Mouse (Mus musculus): ENCODE results near the gene Serpina7.

Gene Serpina7

GRCm38 (mm10) chrX:139085077-139085476, at the start of gene Serpina7:
Gene Serpina7 (minus strand): TSS chrX:139085236.
- DNase-seq: no peak

GRCm38 (mm10) chrX:139134031-139134430, 49.0 kb upstream of the Serpina7 start:
- no peak for DNase-seq

DNA sequence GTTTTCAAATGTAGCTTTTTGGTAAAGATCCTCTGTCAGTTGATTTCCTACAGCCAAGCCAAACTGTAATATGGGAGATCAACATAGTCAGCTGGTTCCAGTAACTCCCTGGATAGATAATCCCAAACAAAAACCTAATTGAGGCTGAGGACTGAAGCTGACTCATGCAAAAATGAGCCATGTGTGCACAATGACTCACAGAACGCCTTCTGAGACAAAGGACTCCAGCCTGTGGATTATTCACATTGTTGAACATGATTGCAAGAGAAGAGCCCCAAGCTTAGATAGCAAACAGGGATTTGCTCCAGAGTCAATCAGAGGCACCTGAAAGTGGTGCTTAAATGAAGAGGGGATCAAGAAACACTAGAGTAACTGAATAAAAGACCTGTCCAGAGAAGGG, 12.2 kb upstream of the Serpina7 start:
- no peak for DNase-seq

GRCm38 (mm10) chrX:139085943-139086342, 907 bp upstream of the Serpina7 start, which contains the start of gene 4930513O06Rik:
Gene 4930513O06Rik (plus strand): TSS chrX:139086243.
- no peak for DNase-seq

DNA sequence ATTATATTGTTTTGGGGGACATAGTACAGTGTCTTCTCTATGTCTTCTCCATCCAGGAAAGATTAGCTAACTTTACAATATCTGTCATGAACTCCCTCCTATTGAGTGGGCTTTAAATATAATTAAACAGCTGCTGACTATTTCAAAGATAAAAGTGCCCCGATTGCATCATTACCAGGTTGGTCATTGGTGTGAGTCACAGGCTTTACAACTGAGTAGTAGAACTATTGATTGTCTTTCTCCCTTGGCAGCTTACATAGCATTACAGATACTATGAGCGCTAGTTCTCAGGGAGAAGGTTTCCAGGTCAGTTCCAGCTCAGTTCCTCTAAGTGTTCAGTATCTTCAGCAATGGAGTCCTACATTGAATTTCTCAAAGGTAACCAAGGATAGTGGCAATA, 6.5 kb downstream of the Serpina7 start:
- no peak for DNase-seq

DNA sequence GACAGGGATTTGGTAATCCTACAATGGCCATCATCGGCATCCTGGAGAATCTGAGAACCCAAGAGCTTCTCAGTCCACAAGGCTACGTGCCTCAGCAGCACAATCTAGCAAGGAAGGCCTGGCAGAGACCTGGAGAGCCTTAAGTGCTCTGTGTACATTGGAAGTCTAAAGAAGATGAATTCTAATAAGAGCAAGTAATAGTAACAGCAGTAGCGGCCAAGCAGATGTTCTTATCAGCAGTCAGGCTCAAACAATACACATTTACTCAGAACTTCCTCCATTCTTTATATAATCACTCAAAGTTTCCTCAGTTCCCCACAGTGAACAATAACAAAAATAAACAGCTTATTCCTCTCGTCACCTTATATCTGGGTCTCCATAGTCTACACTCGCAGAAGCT, 21.0 kb downstream of the Serpina7 start:
- DNase-seq: no peak

GRCm38 (mm10) chrX:139053149-139053548, 31.9 kb downstream of the Serpina7 start:
- no peak for DNase-seq

- no peak for DNase-seq
Measured at GRCm38 (mm10) chrX:139051976-139052375, 33.1 kb downstream of the Serpina7 start.

GRCm38 (mm10) chrX:139041148-139041547, 43.9 kb downstream of the Serpina7 start:
- DNase-seq: no peak

GRCm38 (mm10) chrX:139039314-139039713, 45.7 kb downstream of the Serpina7 start:
- DNase-seq: no peak

- no peak for DNase-seq
Measured at GRCm38 (mm10) chrX:139037666-139038065, 47.4 kb downstream of the Serpina7 start.
